Mouse (Mus musculus): ENCODE measurements around the gene Hcrtr1.

- TF ChIP-seq POLR2A (IDR thresholded peaks at IDR 0.05; ENCODE audit: insufficient read depth, low read length) (no peak), CTCF (IDR thresholded peaks at IDR 0.05; ENCODE audit: low read depth, low read length) (peak; percentile 99), EP300 (IDR thresholded peaks at IDR 0.05; ENCODE audit: insufficient read depth, low read depth, low read length) (no peak)
Observed at GRCm38 (mm10) chr4:130188806-130189297, 49.7 kb upstream of the Hcrtr1 start.

All from ES-Bruce4 (cell line).